Mouse (Mus musculus) embryonic facial prominence, embryonic 10.5 days (tissue): ENCODE results near the gene Mybbp1a. TPM values are rescaled to one million over a fixed set of nuclear protein-coding genes. Genes with fewer than 3 reads are reported as not detected.
A peak's percentile ranks its signal among the peaks of the same experiment; 100 is the strongest.

Source experiments
- DNase-seq: peaks from one replicate; pipeline ENCODE4 v3.0.0-alpha.2; 2017; ENCODE audit warnings: low spot score
- H3K27ac ChIP-seq: fragments of 300-500 bp; sonication (generic); replicated peaks from 2 replicates; pipeline ENCODE4 v1.5.1; 2016; ENCODE audit warnings: mild to moderate bottlenecking
- H3K27me3 ChIP-seq: fragments of 300-500 bp; sonication (generic); replicated peaks from 2 replicates; pipeline ENCODE4 v1.6.1; 2016; ENCODE audit warnings: low read depth, mild to moderate bottlenecking; ENCODE audit not compliant: poor library complexity, severe bottlenecking
- H3K36me3 ChIP-seq: fragments of 300-500 bp; sonication (generic); replicated peaks from 2 replicates; pipeline ENCODE4 v1.6.1; 2016; ENCODE audit warnings: mild to moderate bottlenecking, moderate library complexity
- H3K4me1 ChIP-seq: fragments of 300-500 bp; sonication (generic); 2 replicates; pipeline ENCODE4 v1.6.1; 2016
- H3K4me3 ChIP-seq: fragments of 300-500 bp; sonication (generic); 2 replicates; pipeline ENCODE4 v1.5.1; 2016; ENCODE audit warnings: mild to moderate bottlenecking, moderate library complexity
- H3K9me3 ChIP-seq: fragments of 300-500 bp; sonication (generic); 2 replicates; pipeline ENCODE4 v1.6.1; 2016; ENCODE audit warnings: mild to moderate bottlenecking
- WGBS: fragments of 180-500 bp; shearing (Covaris S2); methylation state at CpG from one replicate; pipeline ENCODE4 v1.1.7; 2016; 5-methylcytosine and 5-hydroxymethylcytosine counted together
- polyA plus RNA-seq: library from polyadenylated mRNA; unstranded; fragments of >200 nt; fragmentation: Nextera tagmentation; extraction: Ambion mirVana; gene quantifications from 2 replicates; pipeline ENCODE4 v1.2.1, GENCODE M21; 2016

Mybbp1a gene
- polyA plus RNA-seq, 1 experiment from 2014 or later, result 257 TPM

DNA sequence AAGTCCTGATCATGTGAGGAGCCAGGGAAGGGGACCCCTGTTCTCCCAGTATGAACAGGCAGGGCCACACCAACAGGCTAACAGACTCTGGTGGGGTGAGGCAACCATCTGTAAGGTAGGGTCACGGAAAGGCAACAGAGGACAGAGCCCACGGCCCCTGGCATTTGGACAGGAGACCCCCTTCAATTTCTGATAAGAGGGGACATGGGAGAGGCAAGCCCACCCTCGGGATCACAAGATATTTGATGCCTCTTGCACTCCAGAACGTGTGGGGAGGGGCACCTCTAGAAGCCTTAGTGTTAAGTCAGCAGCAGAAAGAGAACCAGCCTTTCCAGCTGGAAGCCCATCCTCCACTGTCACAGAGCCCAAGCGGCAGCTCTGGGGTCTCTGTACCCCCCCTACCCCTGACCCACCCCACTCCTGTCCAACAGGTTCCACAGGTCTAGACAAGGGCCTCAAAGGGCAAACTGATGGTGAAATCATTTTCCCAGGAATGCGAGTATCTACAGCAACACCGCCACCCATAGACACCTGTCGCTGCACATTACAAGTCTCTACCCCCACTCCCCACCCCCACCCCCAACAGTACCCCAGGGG, 35.0 kb upstream of the Mybbp1a start:
- WGBS, result 52% methylated on average over 8 of the region's 8 CpGs
- peak overlapping the region; percentile 10; the same call in 1 of the 2 replicates for H3K27ac ChIP-seq
- peak; percentile 43 for DNase-seq
- H3K4me1 ChIP-seq, result peaks cover 75% of the 10 kb centered on the region
- H3K9me3 ChIP-seq, result no peaks in the 10 kb centered on the region
- 0 out of 2 replicates have a peak overlapping the region, but pooled peaks have one; percentile 11 for H3K4me3 ChIP-seq
- peaks cover 47% of the 10 kb centered on the region for H3K27me3 ChIP-seq
- H3K36me3 ChIP-seq, result 0 out of 2 replicates have a peak, but pooled peaks cover 3% of the 10 kb centered on the region

DNA sequence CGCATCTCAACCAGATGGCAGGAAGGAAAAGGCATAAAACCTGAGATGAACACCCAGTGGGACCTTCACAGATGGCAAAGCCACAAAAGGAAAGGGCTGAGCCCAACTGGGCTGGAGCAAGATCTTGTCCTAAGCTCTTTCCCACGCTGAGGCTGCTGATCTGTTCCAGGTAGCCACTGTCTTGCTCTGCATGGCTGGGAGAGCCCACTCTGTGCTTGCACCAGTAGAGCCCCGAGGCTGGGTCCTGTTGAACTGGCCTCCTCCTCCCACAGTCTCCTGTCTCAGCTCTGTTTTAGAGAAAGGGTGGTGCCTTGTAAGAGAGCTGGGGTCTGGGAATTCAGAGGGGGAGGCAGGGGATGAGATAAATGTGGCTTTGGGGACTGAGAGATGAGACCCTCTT, 34.1 kb upstream of the Mybbp1a start:
- H3K27ac ChIP-seq, result 0 out of 2 replicates have a peak overlapping the region, but pooled peaks have one; percentile 1
- H3K4me3 ChIP-seq, result no peak overlapping the region
- DNase-seq, result no peak
- H3K27me3 ChIP-seq, result peaks cover 56% of the 10 kb centered on the region
- H3K4me1 ChIP-seq, result peaks cover 75% of the 10 kb centered on the region
- WGBS, result 19% methylated on average over 3 of the region's 3 CpGs
- H3K36me3 ChIP-seq, result 0 out of 2 replicates have a peak, but pooled peaks cover 3% of the 10 kb centered on the region
- no peaks in the 10 kb centered on the region for H3K9me3 ChIP-seq

DNA sequence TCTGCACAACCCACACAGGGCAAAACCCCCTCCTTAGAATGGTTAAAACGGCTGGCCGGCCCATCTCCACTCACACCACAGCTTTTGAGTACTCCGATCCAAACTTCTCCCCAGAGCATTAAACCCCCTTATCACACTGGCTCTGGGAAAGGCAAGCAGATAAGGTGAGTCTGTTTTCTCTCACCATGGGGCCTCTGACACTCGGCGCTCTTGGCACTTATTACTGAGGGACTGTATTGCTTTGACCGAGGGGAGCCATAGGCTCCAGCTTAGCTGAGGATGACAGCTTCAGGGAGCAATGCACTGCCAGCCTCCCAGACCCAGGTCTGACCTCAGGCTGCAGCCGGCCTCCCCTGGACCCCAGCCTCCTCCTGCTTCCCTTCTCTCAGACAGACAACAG, 33.6 kb upstream of the Mybbp1a start:
- Histone ChIP-seq H3K4me3 (peak overlapping the region; percentile 12; the same call in 1 of the 2 replicates), H3K27ac (no peak overlapping the region), H3K27me3 (peaks cover 61% of the 10 kb centered on the region), H3K36me3 (0 out of 2 replicates have a peak, but pooled peaks cover 3% of the 10 kb centered on the region), H3K4me1 (peaks cover 74% of the 10 kb centered on the region), H3K9me3 (no peaks in the 10 kb centered on the region)
- whole genome bisulfite sequencing, result 19% methylated on average over 7 of the region's 7 CpGs
- DNase-seq, result no peak

DNA sequence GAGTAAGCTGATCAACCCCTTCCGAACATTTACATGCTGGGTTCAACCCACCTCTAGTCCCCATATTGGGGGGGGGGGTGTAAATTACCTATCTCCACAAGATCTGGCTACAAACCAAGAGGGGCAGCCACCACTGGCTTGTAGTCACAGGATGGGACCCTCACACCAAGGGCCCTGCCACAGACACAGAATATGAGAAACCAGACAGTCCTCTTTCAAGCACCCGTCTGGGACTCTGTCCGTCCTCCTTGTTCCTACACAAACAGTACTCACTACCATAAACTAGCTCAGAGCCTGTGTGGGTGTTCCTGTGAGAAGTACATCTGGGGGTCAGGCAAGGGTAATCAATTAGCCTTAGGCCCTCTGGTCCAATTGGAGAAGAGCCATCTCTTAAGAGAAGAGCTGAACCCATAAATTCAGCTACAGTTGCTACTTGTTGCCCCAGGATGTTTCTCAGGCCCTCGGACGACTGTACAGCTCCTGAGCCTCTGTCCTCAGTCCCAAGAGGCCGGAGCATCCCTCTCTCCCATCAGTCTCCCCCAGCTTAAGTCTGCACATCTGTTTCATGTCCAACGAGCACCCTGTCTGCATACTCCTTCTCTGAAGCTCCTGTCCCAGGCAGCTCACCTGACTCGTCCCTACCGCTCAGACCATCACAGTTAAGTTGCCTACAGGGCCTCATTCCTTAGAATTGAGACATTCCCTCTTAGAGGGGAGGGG, 32.5 kb upstream of the Mybbp1a start:
- Histone ChIP-seq H3K9me3 (no peaks in the 10 kb centered on the region), H3K27ac (no peak overlapping the region), H3K27me3 (peaks cover 72% of the 10 kb centered on the region), H3K4me1 (peaks cover 76% of the 10 kb centered on the region), H3K36me3 (0 out of 2 replicates have a peak, but pooled peaks cover under 1% of the 10 kb centered on the region), H3K4me3 (no peak overlapping the region)
- DNase-seq, result no peak
- WGBS, result 57% methylated on average over 9 of the region's 9 CpGs

GRCm38 (mm10) chr11:72409649-72410385, 31.3 kb upstream of the Mybbp1a start:
- no peak for DNase-seq
- 79% methylated on average over 12 of the region's 12 CpGs for WGBS
- H3K36me3 ChIP-seq, result no peaks in the 10 kb centered on the region
- H3K4me1 ChIP-seq, result peaks cover 76% of the 10 kb centered on the region
- no peak overlapping the region for H3K27ac ChIP-seq
- H3K9me3 ChIP-seq, result no peaks in the 10 kb centered on the region
- peaks cover 81% of the 10 kb centered on the region for H3K27me3 ChIP-seq
- H3K4me3 ChIP-seq, result peak overlapping the region; percentile 86

- H3K27me3 ChIP-seq, result peaks cover 81% of the 10 kb centered on the region
- no peaks in the 10 kb centered on the region for H3K9me3 ChIP-seq
- no peaks in the 10 kb centered on the region for H3K36me3 ChIP-seq
- H3K4me1 ChIP-seq, result peaks cover 73% of the 10 kb centered on the region
- DNase-seq, result peak; percentile 45
- peak overlapping the region; percentile 86 for H3K4me3 ChIP-seq
- no peak overlapping the region for H3K27ac ChIP-seq
- WGBS, result 2% methylated on average over 25 of the region's 25 CpGs
Observed at GRCm38 (mm10) chr11:72410521-72411092, 30.5 kb upstream of the Mybbp1a start.

GRCm38 (mm10) chr11:72411093-72411921, 29.8 kb upstream of the Mybbp1a start, which contains the start of gene Smtnl2:
Gene Smtnl2, minus strand, starts transcription at chr11:72411713.
- WGBS, result under 1% methylated on average over 86 of the region's 86 CpGs
- Histone ChIP-seq H3K27me3 (peaks cover 81% of the 10 kb centered on the region), H3K4me1 (peaks cover 66% of the 10 kb centered on the region)

DNA sequence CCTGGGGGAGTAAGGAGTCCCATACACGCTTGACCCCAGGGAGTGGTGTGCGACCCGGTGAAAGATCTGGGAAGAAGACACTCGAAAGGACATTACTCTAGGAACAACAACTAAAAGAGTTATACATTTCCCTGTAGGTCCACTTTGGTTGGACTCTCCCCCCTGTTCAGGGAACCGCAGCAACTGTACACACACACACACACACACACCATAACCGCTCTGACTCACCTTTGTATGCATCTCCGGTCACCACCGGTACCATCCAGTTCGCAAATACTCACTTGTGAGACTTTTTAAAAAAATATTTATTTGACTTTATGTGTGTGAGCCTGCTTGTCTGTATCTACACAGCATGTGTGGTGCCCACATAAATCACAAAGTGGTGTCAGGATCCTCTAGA, 29.2 kb upstream of the Mybbp1a start:
- WGBS, result 35% methylated on average over 9 of the region's 9 CpGs
- Histone ChIP-seq H3K27me3 (peaks cover 79% of the 10 kb centered on the region), H3K9me3 (no peaks in the 10 kb centered on the region), H3K4me1 (peaks cover 63% of the 10 kb centered on the region), H3K4me3 (peak overlapping the region; percentile 86), H3K27ac (no peak overlapping the region), H3K36me3 (no peaks in the 10 kb centered on the region)
- DNase-seq, result no peak

More at GRCm38 (mm10) chr11:72411093-72411921, 29.8 kb upstream of the Mybbp1a start, which contains the start of gene Smtnl2:
- Histone ChIP-seq H3K9me3 (no peaks in the 10 kb centered on the region), H3K36me3 (no peaks in the 10 kb centered on the region), H3K27ac (peak within 1 kb of the TSS; percentile 83), H3K4me3 (peak within 1 kb of the TSS; percentile 86)
- DNase-seq, result peak; percentile 92

- H3K36me3 ChIP-seq, result no peaks in the 10 kb centered on the region
- H3K9me3 ChIP-seq, result no peaks in the 10 kb centered on the region
- H3K27me3 ChIP-seq, result peaks cover 68% of the 10 kb centered on the region
- 84% methylated on average over 7 of the region's 7 CpGs for WGBS
- H3K4me3 ChIP-seq, result no peak overlapping the region
- H3K27ac ChIP-seq, result no peak overlapping the region
- peaks cover 63% of the 10 kb centered on the region for H3K4me1 ChIP-seq
- no peak for DNase-seq
Observed at GRCm38 (mm10) chr11:72413016-72413415, 28.1 kb upstream of the Mybbp1a start.

GRCm38 (mm10) chr11:72413601-72414190, 27.5 kb upstream of the Mybbp1a start:
- H3K4me3 ChIP-seq, result no peak overlapping the region
- peaks cover 62% of the 10 kb centered on the region for H3K27me3 ChIP-seq
- peaks cover 63% of the 10 kb centered on the region for H3K4me1 ChIP-seq
- H3K9me3 ChIP-seq, result no peaks in the 10 kb centered on the region
- no peak for DNase-seq
- no peaks in the 10 kb centered on the region for H3K36me3 ChIP-seq
- WGBS, result 69% methylated on average over 5 of the region's 5 CpGs
- H3K27ac ChIP-seq, result no peak overlapping the region

DNA sequence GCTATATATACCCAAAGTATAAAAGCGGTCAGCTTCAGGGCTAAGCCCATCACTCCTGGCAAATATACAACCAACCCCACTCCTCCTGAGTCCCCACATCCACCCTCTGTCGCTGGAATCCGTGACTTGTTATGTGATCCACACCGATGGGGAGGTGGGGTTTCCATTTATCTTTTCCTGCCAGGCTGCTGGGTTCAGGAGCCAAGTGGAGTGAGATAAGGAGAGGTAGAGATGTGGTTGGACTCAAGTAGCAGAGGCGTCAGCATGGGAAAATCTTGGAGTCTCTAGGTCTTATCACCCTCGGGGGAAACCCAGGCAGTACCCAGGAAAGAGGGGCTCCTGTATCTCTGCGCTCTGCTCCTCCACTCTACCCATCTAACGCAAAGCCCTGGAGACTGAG, 26.0 kb upstream of the Mybbp1a start:
- 84% methylated on average over 8 of the region's 8 CpGs for WGBS
- no peak overlapping the region for H3K27ac ChIP-seq
- peaks cover 47% of the 10 kb centered on the region for H3K27me3 ChIP-seq

More for the DNA sequence above, 26.0 kb upstream of the Mybbp1a start:
- H3K36me3 ChIP-seq, result no peaks in the 10 kb centered on the region
- no peaks in the 10 kb centered on the region for H3K9me3 ChIP-seq
- DNase-seq, result no peak
- H3K4me1 ChIP-seq, result peaks cover 48% of the 10 kb centered on the region
- H3K4me3 ChIP-seq, result no peak overlapping the region
